Mouse (Mus musculus) embryonic facial prominence, embryonic 13.5 days (tissue): Measurements from ENCODE around the gene Myh7b. TPM values are rescaled to one million over a fixed set of nuclear protein-coding genes. Genes with fewer than 3 reads are reported as not detected.

ENCODE experiments used
- ATAC-seq: fragments of 200-750 bp; cut with Nextera tagmentation; 2 replicates; pipeline ENCODE4 v1.8.0; 2017; ENCODE audit warnings: low read depth; ENCODE audit not compliant: insufficient number of reproducible peaks, insufficient read depth, low FRiP score, low TSS enrichment
- H3K27ac ChIP-seq: fragments of 300-500 bp; sonication (generic); 2 replicates; pipeline ENCODE4 v1.5.1; 2015; ENCODE audit warnings: moderate library complexity, mild to moderate bottlenecking, inconsistent platforms
- H3K27me3 ChIP-seq: fragments of 300-500 bp; sonication (generic); 2 replicates; pipeline ENCODE4 v1.6.1; 2015; ENCODE audit warnings: mild to moderate bottlenecking, inconsistent platforms
- H3K36me3 ChIP-seq: fragments of 300-500 bp; sonication (generic); 2 replicates; pipeline ENCODE4 v1.6.1; 2015; ENCODE audit warnings: mild to moderate bottlenecking, inconsistent platforms
- H3K4me1 ChIP-seq: fragments of 300-500 bp; sonication (generic); 2 replicates; pipeline ENCODE4 v1.6.1; 2015; ENCODE audit warnings: inconsistent platforms
- H3K4me2 ChIP-seq: fragments of 300-500 bp; sonication (generic); 2 replicates; pipeline ENCODE4 v1.6.1; 2015; ENCODE audit warnings: moderate library complexity, mild to moderate bottlenecking, inconsistent platforms
- H3K4me3 ChIP-seq: fragments of 300-500 bp; sonication (generic); 2 replicates; pipeline ENCODE4 v1.5.1; 2015; ENCODE audit warnings: mild to moderate bottlenecking, inconsistent platforms
- H3K9ac ChIP-seq: fragments of 300-500 bp; sonication (generic); 2 replicates; pipeline ENCODE4 v1.6.1; 2015; ENCODE audit warnings: mild to moderate bottlenecking, inconsistent platforms
- H3K9me3 ChIP-seq: fragments of 300-500 bp; sonication (generic); 2 replicates; pipeline ENCODE4 v1.6.1; 2016; ENCODE audit warnings: inconsistent platforms
- WGBS: fragments of 180-500 bp; shearing (Covaris S2); methylation state at CpG from one replicate; pipeline ENCODE4 v1.1.7; 2015; ENCODE audit warnings: mixed read lengths; 5-methylcytosine and 5-hydroxymethylcytosine counted together
- polyA plus RNA-seq: library from polyadenylated mRNA; unstranded; fragments of >200 nt; fragmentation: Nextera tagmentation; extraction: Ambion mirVana; gene quantifications from 2 replicates; pipeline ENCODE4 v1.2.1, GENCODE M21; 2015

The Myh7b gene
- 0.28 and 0.55 TPM in 2 replicates for polyA plus RNA-seq

- H3K27me3 ChIP-seq = peaks cover 14% of the 10 kb centered on the region; the same call in 1 of the 2 replicates
- 44% methylated on average over 4 of the region's 4 CpGs for WGBS
- no peaks in the 10 kb centered on the region for H3K36me3 ChIP-seq
- H3K4me1 ChIP-seq = peaks cover 9% of the 10 kb centered on the region; the same call in 1 of the 2 replicates
- ATAC-seq = no peak
- no peak within 1 kb of the TSS for H3K4me2 ChIP-seq
- no peak within 1 kb of the TSS for H3K4me3 ChIP-seq
- H3K27ac ChIP-seq = no peak within 1 kb of the TSS
- no peak within 1 kb of the TSS for H3K9ac ChIP-seq
- no peaks in the 10 kb centered on the region for H3K9me3 ChIP-seq
These were observed at the start of gene Myh7b for GRCm38 (mm10) chr2:155610978-155611377. Myh7b (plus strand) TSS chr2:155611212.

- H3K4me3 ChIP-seq = no peak overlapping the region
- H3K9ac ChIP-seq = no peak overlapping the region
- no peak overlapping the region for H3K4me2 ChIP-seq
- ATAC-seq = no peak
- no peaks in the 10 kb centered on the region for H3K27me3 ChIP-seq
- H3K4me1 ChIP-seq = no peaks in the 10 kb centered on the region
- no peak overlapping the region for H3K27ac ChIP-seq
- no peaks in the 10 kb centered on the region for H3K9me3 ChIP-seq
- WGBS = 58% methylated on average over 1 of the region's 1 CpGs
- H3K36me3 ChIP-seq = peaks cover 38% of the 10 kb centered on the region
These were observed 48.8 kb upstream of the Myh7b start for GRCm38 (mm10) chr2:155562209-155562608.

- Histone ChIP-seq H3K4me1 (no peaks in the 10 kb centered on the region), H3K9ac (no peak overlapping the region), H3K27me3 (no peaks in the 10 kb centered on the region), H3K27ac (no peak overlapping the region), H3K4me2 (no peak overlapping the region), H3K36me3 (peaks cover 42% of the 10 kb centered on the region), H3K9me3 (no peaks in the 10 kb centered on the region), H3K4me3 (no peak overlapping the region)
- no peak for ATAC-seq
- 77% methylated on average over 4 of the region's 4 CpGs for WGBS
These were observed 48.1 kb upstream of the Myh7b start for GRCm38 (mm10) chr2:155562934-155563333.

GRCm38 (mm10) chr2:155567751-155568150 is 43.3 kb upstream of the Myh7b start:
- 80% methylated on average over 5 of the region's 5 CpGs for WGBS
- Histone ChIP-seq H3K4me2 (no peak overlapping the region), H3K27me3 (no peaks in the 10 kb centered on the region), H3K36me3 (peaks cover 38% of the 10 kb centered on the region), H3K9me3 (no peaks in the 10 kb centered on the region), H3K4me3 (no peak overlapping the region), H3K4me1 (0 out of 2 replicates have a peak, but pooled peaks cover 3% of the 10 kb centered on the region), H3K9ac (no peak overlapping the region), H3K27ac (no peak overlapping the region)
- no peak for ATAC-seq

GRCm38 (mm10) chr2:155569223-155569807 is 41.7 kb upstream of the Myh7b start:
- no peak for ATAC-seq
- 36% methylated on average over 3 of the region's 3 CpGs for WGBS

GRCm38 (mm10) chr2:155573001-155573400 is 38.0 kb upstream of the Myh7b start:
- no peak for ATAC-seq
- H3K4me1 ChIP-seq = 0 out of 2 replicates have a peak, but pooled peaks cover 3% of the 10 kb centered on the region
- 93% methylated on average over 9 of the region's 9 CpGs for WGBS
- H3K4me2 ChIP-seq = no peak overlapping the region
- no peak overlapping the region for H3K9ac ChIP-seq
- H3K36me3 ChIP-seq = peaks cover 36% of the 10 kb centered on the region
- H3K9me3 ChIP-seq = no peaks in the 10 kb centered on the region
- no peak overlapping the region for H3K4me3 ChIP-seq
- H3K27me3 ChIP-seq = no peaks in the 10 kb centered on the region
- H3K27ac ChIP-seq = no peak overlapping the region

More at GRCm38 (mm10) chr2:155569223-155569807, 41.7 kb upstream of the Myh7b start:
- H3K4me1 ChIP-seq = 0 out of 2 replicates have a peak, but pooled peaks cover 3% of the 10 kb centered on the region
- no peak overlapping the region for H3K4me2 ChIP-seq
- H3K27ac ChIP-seq = no peak overlapping the region
- H3K9me3 ChIP-seq = no peaks in the 10 kb centered on the region
- H3K36me3 ChIP-seq = peaks cover 34% of the 10 kb centered on the region
- H3K27me3 ChIP-seq = no peaks in the 10 kb centered on the region
- no peak overlapping the region for H3K9ac ChIP-seq
- H3K4me3 ChIP-seq = no peak overlapping the region

GRCm38 (mm10) chr2:155573996-155574395 is 37.0 kb upstream of the Myh7b start:
- H3K4me3 ChIP-seq = no peak overlapping the region
- 93% methylated on average over 7 of the region's 7 CpGs for WGBS
- H3K9me3 ChIP-seq = no peaks in the 10 kb centered on the region
- H3K27me3 ChIP-seq = no peaks in the 10 kb centered on the region
- H3K9ac ChIP-seq = no peak overlapping the region
- peaks cover 42% of the 10 kb centered on the region for H3K36me3 ChIP-seq
- no peak overlapping the region for H3K4me2 ChIP-seq
- H3K4me1 ChIP-seq = 0 out of 2 replicates have a peak, but pooled peaks cover 3% of the 10 kb centered on the region
- no peak for ATAC-seq
- H3K27ac ChIP-seq = no peak overlapping the region

- ATAC-seq = no peak
- Histone ChIP-seq H3K36me3 (peaks cover 42% of the 10 kb centered on the region), H3K27ac (no peak overlapping the region), H3K9me3 (no peaks in the 10 kb centered on the region), H3K4me3 (no peak overlapping the region), H3K27me3 (no peaks in the 10 kb centered on the region), H3K4me2 (no peak overlapping the region), H3K9ac (no peak overlapping the region), H3K4me1 (no peaks in the 10 kb centered on the region)
- WGBS = 89% methylated on average over 4 of the region's 4 CpGs
These were observed 36.3 kb upstream of the Myh7b start for GRCm38 (mm10) chr2:155574700-155575099.

- Histone ChIP-seq H3K9me3 (no peaks in the 10 kb centered on the region), H3K4me3 (no peak overlapping the region), H3K4me2 (no peak overlapping the region), H3K36me3 (peaks cover 37% of the 10 kb centered on the region), H3K27me3 (no peaks in the 10 kb centered on the region), H3K4me1 (no peaks in the 10 kb centered on the region), H3K27ac (no peak overlapping the region), H3K9ac (no peak overlapping the region)
- WGBS = 70% methylated on average over 9 of the region's 9 CpGs
- ATAC-seq = no peak
These were observed 34.4 kb upstream of the Myh7b start for GRCm38 (mm10) chr2:155576656-155577055.

GRCm38 (mm10) chr2:155580331-155580730 is 30.7 kb upstream of the Myh7b start:
- H3K36me3 ChIP-seq = peaks cover 22% of the 10 kb centered on the region
- ATAC-seq = no peak
- 88% methylated on average over 3 of the region's 3 CpGs for WGBS

GRCm38 (mm10) chr2:155582384-155582995 is 28.5 kb upstream of the Myh7b start:
- H3K4me2 ChIP-seq = no peak overlapping the region
- WGBS = 74% methylated on average over 4 of the region's 4 CpGs
- no peak overlapping the region for H3K27ac ChIP-seq
- no peak for ATAC-seq
- peaks cover 6% of the 10 kb centered on the region for H3K36me3 ChIP-seq
- no peaks in the 10 kb centered on the region for H3K27me3 ChIP-seq
- H3K9me3 ChIP-seq = no peaks in the 10 kb centered on the region
- H3K4me3 ChIP-seq = no peak overlapping the region
- H3K9ac ChIP-seq = no peak overlapping the region
- H3K4me1 ChIP-seq = no peaks in the 10 kb centered on the region

More at GRCm38 (mm10) chr2:155580331-155580730, 30.7 kb upstream of the Myh7b start:
- no peak overlapping the region for H3K9ac ChIP-seq
- H3K27ac ChIP-seq = no peak overlapping the region
- no peak overlapping the region for H3K4me2 ChIP-seq
- no peaks in the 10 kb centered on the region for H3K27me3 ChIP-seq
- H3K4me1 ChIP-seq = no peaks in the 10 kb centered on the region
- no peak overlapping the region for H3K4me3 ChIP-seq
- no peaks in the 10 kb centered on the region for H3K9me3 ChIP-seq

GRCm38 (mm10) chr2:155582996-155583395 is 28.0 kb upstream of the Myh7b start:
- Histone ChIP-seq H3K9me3 (no peaks in the 10 kb centered on the region), H3K27ac (no peak overlapping the region), H3K36me3 (peaks cover 6% of the 10 kb centered on the region), H3K4me3 (no peak overlapping the region), H3K27me3 (no peaks in the 10 kb centered on the region), H3K4me2 (no peak overlapping the region), H3K4me1 (no peaks in the 10 kb centered on the region), H3K9ac (no peak overlapping the region)
- no peak for ATAC-seq
- 77% methylated on average over 5 of the region's 5 CpGs for WGBS
